Mouse (Mus musculus) liver (tissue): ENCODE measurements around the gene Tnfsf13.

ENCODE experiments used
- DNase-seq: peaks from one replicate; pipeline ENCODE4 v3.0.0-alpha.2; 2020; ENCODE audit warnings: mixed read lengths

The Tnfsf13 gene

GRCm38 (mm10) chr11:69645860-69646259 lies 39.7 kb downstream of the Tnfsf13 start:
- DNase-seq = no peak

- DNase-seq = no peak
These were observed 50.1 kb downstream of the Tnfsf13 start for GRCm38 (mm10) chr11:69635471-69635870.

- peak; percentile 76 for DNase-seq
These were observed 52.3 kb downstream of the Tnfsf13 start for GRCm38 (mm10) chr11:69633128-69633866.
